Mouse (Mus musculus) spleen, adult 2 months (tissue): ENCODE data around the gene Igsf9b.

ENCODE experiments used
- CTCF ChIP-seq: fragments of 200-500 bp; IDR thresholded peaks from 2 replicates; pipeline ENCODE4 v1.5.1; 2011; ENCODE audit warnings: mild to moderate bottlenecking, inconsistent platforms; ENCODE audit not compliant: insufficient read depth, insufficient read length, insufficient replicate concordance; ENCODE audit errors: extremely low read depth
- POLR2A ChIP-seq: fragments of 200-500 bp; IDR thresholded peaks from 2 replicates; pipeline ENCODE4 v1.6.1; 2011; ENCODE audit warnings: low read depth, low read length, inconsistent platforms

DNA sequence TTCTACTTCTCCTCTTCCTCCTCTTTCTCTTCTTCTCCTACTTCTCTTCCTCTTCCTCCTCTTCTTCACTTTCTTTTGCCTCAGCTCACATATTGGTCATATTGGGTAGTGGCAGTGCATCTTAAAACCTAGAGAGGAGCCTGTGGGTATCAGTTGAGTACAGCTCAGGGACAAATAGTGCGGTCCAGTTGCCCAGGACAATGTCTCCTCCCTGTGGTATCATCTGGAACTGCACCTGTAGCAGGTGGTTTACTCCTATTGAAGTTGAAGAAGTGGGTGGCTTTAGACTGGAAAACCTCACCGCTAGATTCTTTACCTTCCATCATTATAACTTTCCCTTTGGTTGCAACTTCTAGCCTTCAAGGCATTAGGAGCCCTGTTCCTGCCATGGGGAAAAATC is 26.9 kb downstream of the Igsf9b start:
- TF ChIP-seq CTCF (no peak), POLR2A (no peak)
